8 mouse cellular contexts compared by ENCODE assay signal in the genomic region with DNA sequence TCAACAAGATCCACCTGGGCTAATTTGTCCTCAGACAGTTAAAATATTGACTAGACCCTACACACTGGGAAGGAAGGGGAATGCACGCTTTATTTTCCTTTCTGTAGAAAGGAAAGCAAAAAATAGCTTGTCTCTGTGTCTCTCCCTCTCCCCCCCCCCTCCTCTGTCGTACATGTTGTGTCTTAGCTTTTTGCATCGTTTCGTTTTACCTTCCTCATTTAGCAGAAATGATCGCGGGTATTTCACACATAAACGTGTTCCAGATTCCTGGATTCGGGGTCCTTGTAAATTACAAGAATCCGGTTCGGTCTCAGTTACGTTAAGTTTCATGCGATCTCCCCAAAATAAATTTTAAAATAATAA. TPM values are rescaled to one million over a fixed set of nuclear protein-coding genes. Genes with fewer than 3 reads are reported as not detected.
DNase-seq lines count a peak whose midpoint lies in the region; ATAC-seq lines count a peak whose summit lies in the region.

No protein-coding gene starts in this region.

- peak overlapping the region; percentile 96 for H3K27ac ChIP-seq in heart, embryonic 15.5 days
- H3K27ac ChIP-seq in brown adipose tissue, adult 24 weeks (replicated peaks; ENCODE audit: low read depth, low read length), result no peak overlapping the region
- H3K27ac ChIP-seq in neural tube, embryonic 13.5 days (replicated peaks), result no peak overlapping the region

- peak overlapping the region; percentile 98 for H3K4me2 ChIP-seq in heart, embryonic 15.5 days
- H3K4me2 ChIP-seq in neural tube, embryonic 13.5 days, result peak overlapping the region; percentile 99

- DNase-seq in heart, postnatal 25 days (ENCODE audit: low spot score), result no peak
- peak; percentile 64 for DNase-seq in CD4-positive helper T cell, adult 2 months (ENCODE audit: low read depth, low spot score)
- peak; percentile 73 for DNase-seq in induced T-regulatory cell, adult 2 months (ENCODE audit: low read depth)
- no peak for DNase-seq in layer of hippocampus, postnatal 36 days
- no peak for DNase-seq in cerebellum, postnatal 4 days (ENCODE audit: low spot score in 2 of 2)

- no peaks in the 10 kb centered on the region for H3K36me3 ChIP-seq in heart, embryonic 15.5 days
- H3K36me3 ChIP-seq in neural tube, embryonic 13.5 days, result no peaks in the 10 kb centered on the region

- peak overlapping the region; percentile 82 for H3K9ac ChIP-seq in heart, embryonic 15.5 days
- H3K9ac ChIP-seq in neural tube, embryonic 13.5 days, result peak overlapping the region; percentile 94

- intact Hi-C loops in heart, postnatal 25 days (cut with DNase I), result loop anchor here (2.0 to 5.0 kb wide), 3 partner anchors 48 to 306 kb away; no protein-coding TSS in a partner anchor

- WGBS in heart, embryonic 15.5 days, result under 1% methylated on average over 12 of the region's 12 CpGs
- WGBS in neural tube, embryonic 13.5 days, result 0% methylated on average over 12 of the region's 12 CpGs

- no peaks in the 10 kb centered on the region for H3K27me3 ChIP-seq in heart, embryonic 15.5 days
- H3K27me3 ChIP-seq in neural tube, embryonic 13.5 days, result 0 out of 2 replicates have a peak, but pooled peaks cover 3% of the 10 kb centered on the region

- H3K9me3 ChIP-seq in heart, embryonic 15.5 days (replicated peaks), result no peaks in the 10 kb centered on the region
- H3K9me3 ChIP-seq in neural tube, embryonic 13.5 days, result no peaks in the 10 kb centered on the region

- peaks cover 11% of the 10 kb centered on the region for H3K4me1 ChIP-seq in heart, embryonic 15.5 days (replicated peaks)
- no peaks in the 10 kb centered on the region for H3K4me1 ChIP-seq in brown adipose tissue, adult 24 weeks (ENCODE audit: control insufficient read depth, insufficient read depth, insufficient read length, low read length)
- peaks cover 12% of the 10 kb centered on the region; the same call in 1 of the 2 replicates for H3K4me1 ChIP-seq in neural tube, embryonic 13.5 days (replicated peaks)

- ATAC-seq in heart, embryonic 15.5 days (replicated peaks; ENCODE audit: insufficient number of reproducible peaks, insufficient read depth, low FRiP score, low read depth), result no peak
- no peak for ATAC-seq in neural tube, embryonic 13.5 days (ENCODE audit: low read depth)

- H3K4me3 ChIP-seq in heart, embryonic 15.5 days, result peak overlapping the region; percentile 74
- peak overlapping the region; percentile 95 for H3K4me3 ChIP-seq in brown adipose tissue, adult 24 weeks (ENCODE audit: insufficient read depth, low read depth, low read length)
- peak overlapping the region; percentile 87 for H3K4me3 ChIP-seq in neural tube, embryonic 13.5 days

RNA-seq across cellular contexts. Expression of a gene that starts 1.7 kb away (rescaled TPM):
- polyA plus RNA-seq in heart, embryonic 15.5 days (2015; fragmentation: Nextera tagmentation; extraction: Ambion mirVana), result 32.8 and 33.4 TPM in 2 replicates
- 10 to 100 TPM; 11.7 to 14.7 TPM for total RNA-seq in heart, postnatal 25 days (2021)
- 6.9 and 9.8 TPM in 2 replicates for polyA plus RNA-seq in brown adipose tissue, adult 24 weeks (2012; ENCODE audit: insufficient read depth, insufficient read length, missing spikeins)
- 21.2 and 25.9 TPM in 2 replicates for polyA plus RNA-seq in neural tube, embryonic 13.5 days (2015; fragmentation: Nextera tagmentation; extraction: Ambion mirVana)
- 10 to 100 TPM; 25.5 to 27.5 TPM for total RNA-seq in layer of hippocampus, postnatal 36 days (2021)

Comparison
In these comparisons a context has a peak if more than half of its experiments do, and no peak if none do; other contexts are left out.
1. DNase-seq: peak in CD4-positive helper T cell, adult 2 months (single experiment) and induced T-regulatory cell, adult 2 months (single experiment); none in heart, postnatal 25 days (single experiment), layer of hippocampus, postnatal 36 days (0 of 2) and cerebellum, postnatal 4 days (0 of 2).
2. Peak in every context shown above with its lines, with median percentiles within 50 percentile points of each other: H3K4me3 ChIP-seq.